Mouse (Mus musculus): Measurements from ENCODE around the gene Ncor2. TPM values are rescaled to one million over a fixed set of nuclear protein-coding genes. Genes with fewer than 3 reads are reported as not detected.

Ncor2 gene
- polyA plus RNA-seq, 1 experiment from 2014 or later, result 14.9 TPM

DNA sequence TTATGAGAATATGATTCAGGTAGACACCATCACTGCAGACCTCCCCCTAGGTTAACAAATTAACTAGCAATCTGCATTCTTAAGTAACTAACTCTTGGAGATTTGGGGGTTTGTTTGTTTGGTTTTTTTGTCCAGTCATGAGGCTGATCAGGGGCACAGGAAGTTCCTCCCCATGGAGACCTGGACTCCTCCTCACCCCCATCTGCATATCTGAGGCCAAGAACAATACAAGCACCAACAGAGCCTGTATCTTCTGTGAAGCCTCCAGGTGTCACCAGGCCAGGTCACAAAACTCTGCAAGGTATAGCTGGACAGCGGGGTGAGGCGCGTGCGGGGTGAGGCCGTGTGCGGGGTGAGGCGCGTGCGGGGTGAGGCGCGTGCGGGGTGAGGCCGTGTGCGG, 13.0 kb downstream of the Ncor2 start:
- no peak for ATAC-seq (replicated peaks; ENCODE audit: insufficient number of reproducible peaks, insufficient read depth, low FRiP score, low read depth)
- Histone ChIP-seq H3K27me3 (no peaks in the 10 kb centered on the region), H3K4me1 (replicated peaks) (peaks cover 87% of the 10 kb centered on the region), H3K4me3 (no peak overlapping the region), H3K9ac (no peak overlapping the region), H3K4me2 (no peak overlapping the region), H3K36me3 (no peaks in the 10 kb centered on the region), H3K9me3 (replicated peaks) (no peaks in the 10 kb centered on the region), H3K27ac (peak overlapping the region; percentile 76; the same call in 1 of the 2 replicates)
- WGBS, result 85% methylated on average over 14 of the region's 14 CpGs

GRCm38 (mm10) chr5:125164465-125165167, 14.4 kb downstream of the Ncor2 start:
- H3K9me3 ChIP-seq (replicated peaks), result no peaks in the 10 kb centered on the region
- peak; percentile 62 for ATAC-seq (replicated peaks; ENCODE audit: insufficient number of reproducible peaks, insufficient read depth, low FRiP score, low read depth)
- peak overlapping the region; percentile 76 for H3K27ac ChIP-seq
- H3K9ac ChIP-seq, result no peak overlapping the region
- H3K4me1 ChIP-seq (replicated peaks), result peaks cover 86% of the 10 kb centered on the region
- no peaks in the 10 kb centered on the region for H3K27me3 ChIP-seq
- peak overlapping the region; percentile 9; the same call in 1 of the 2 replicates for H3K4me2 ChIP-seq
- H3K36me3 ChIP-seq, result no peaks in the 10 kb centered on the region
- 17% methylated on average over 12 of the region's 12 CpGs for WGBS
- H3K4me3 ChIP-seq, result no peak overlapping the region

DNA sequence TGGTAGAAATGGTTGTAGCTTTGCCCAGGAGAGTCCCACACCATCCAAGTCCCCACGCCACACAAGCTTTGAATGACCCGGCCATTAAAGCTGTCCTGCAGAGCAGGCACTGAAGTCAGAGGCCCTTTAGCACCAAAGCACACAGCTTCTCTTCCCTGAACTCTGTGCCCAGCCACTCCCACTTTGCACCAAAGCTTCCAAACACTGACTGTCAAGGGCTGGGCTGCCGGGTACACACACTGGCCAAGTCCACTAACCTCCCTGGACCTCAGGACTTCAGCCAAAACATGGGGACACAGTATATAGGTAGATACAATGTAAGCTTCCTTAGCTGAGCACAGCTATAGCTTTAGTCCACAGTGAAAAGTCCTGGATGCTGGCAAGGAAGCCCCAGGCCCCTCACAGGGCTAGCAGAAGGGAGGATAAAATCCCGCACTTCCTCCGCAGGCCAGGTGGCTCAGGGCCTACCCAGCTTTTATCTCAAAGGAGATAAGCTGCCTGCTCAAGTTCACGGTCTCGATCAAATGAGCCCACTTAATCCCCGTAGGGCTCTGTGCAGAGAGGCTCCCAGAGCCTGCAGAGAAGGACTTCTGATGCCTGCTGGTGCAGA, 15.5 kb downstream of the Ncor2 start:
- no peak overlapping the region for H3K4me3 ChIP-seq
- no peak for ATAC-seq (replicated peaks; ENCODE audit: insufficient number of reproducible peaks, insufficient read depth, low FRiP score, low read depth)
- no peaks in the 10 kb centered on the region for H3K36me3 ChIP-seq
- no peaks in the 10 kb centered on the region for H3K27me3 ChIP-seq
- no peaks in the 10 kb centered on the region for H3K9me3 ChIP-seq (replicated peaks)
- WGBS, result 24% methylated on average over 8 of the region's 8 CpGs
- H3K4me2 ChIP-seq, result no peak overlapping the region
- peak overlapping the region; percentile 27; the same call in 1 of the 2 replicates for H3K9ac ChIP-seq
- peaks cover 91% of the 10 kb centered on the region for H3K4me1 ChIP-seq (replicated peaks)
- H3K27ac ChIP-seq, result peak overlapping the region; percentile 76; the same call in 1 of the 2 replicates

DNA sequence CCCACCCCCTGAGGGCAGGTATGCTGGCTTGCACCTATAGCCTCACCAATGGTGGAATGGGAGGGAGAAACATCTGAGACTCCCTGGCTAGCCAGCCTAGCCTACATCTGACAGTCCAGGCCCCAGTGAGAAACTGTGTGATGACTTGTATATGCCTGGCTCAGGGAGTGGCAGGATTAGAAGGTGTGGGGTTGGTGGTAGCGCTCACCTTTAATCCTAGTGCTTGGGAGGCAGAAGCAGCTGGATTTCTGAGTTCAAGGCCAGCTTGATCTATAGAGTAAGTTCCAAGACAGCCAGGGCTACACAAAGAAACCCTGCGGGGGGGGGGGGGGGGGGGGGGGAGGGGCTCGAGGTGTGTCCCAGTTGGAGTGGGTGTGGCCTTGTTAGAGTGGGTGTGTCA, 16.6 kb downstream of the Ncor2 start:
- WGBS, result 41% methylated on average over 3 of the region's 3 CpGs
- no peaks in the 10 kb centered on the region for H3K36me3 ChIP-seq
- H3K4me1 ChIP-seq (replicated peaks), result peaks cover 91% of the 10 kb centered on the region

GRCm38 (mm10) chr5:125159804-125160405, 19.1 kb downstream of the Ncor2 start:
- Histone ChIP-seq H3K9ac (0 out of 2 replicates have a peak overlapping the region, but pooled peaks have one; percentile 27), H3K4me2 (peak overlapping the region; percentile 55; the same call in 1 of the 2 replicates), H3K27ac (peak overlapping the region; percentile 69), H3K4me1 (replicated peaks) (peaks cover 91% of the 10 kb centered on the region), H3K36me3 (no peaks in the 10 kb centered on the region), H3K27me3 (no peaks in the 10 kb centered on the region), H3K9me3 (replicated peaks) (no peaks in the 10 kb centered on the region), H3K4me3 (no peak overlapping the region)
- no peak for ATAC-seq (replicated peaks; ENCODE audit: insufficient number of reproducible peaks, insufficient read depth, low FRiP score, low read depth)
- WGBS, result 54% methylated on average over 14 of the region's 14 CpGs

More for the DNA sequence above, 16.6 kb downstream of the Ncor2 start:
- Histone ChIP-seq H3K9ac (no peak overlapping the region), H3K9me3 (replicated peaks) (no peaks in the 10 kb centered on the region), H3K27ac (no peak overlapping the region), H3K27me3 (no peaks in the 10 kb centered on the region), H3K4me2 (no peak overlapping the region), H3K4me3 (no peak overlapping the region)
- ATAC-seq (replicated peaks; ENCODE audit: insufficient number of reproducible peaks, insufficient read depth, low FRiP score, low read depth), result no peak

DNA sequence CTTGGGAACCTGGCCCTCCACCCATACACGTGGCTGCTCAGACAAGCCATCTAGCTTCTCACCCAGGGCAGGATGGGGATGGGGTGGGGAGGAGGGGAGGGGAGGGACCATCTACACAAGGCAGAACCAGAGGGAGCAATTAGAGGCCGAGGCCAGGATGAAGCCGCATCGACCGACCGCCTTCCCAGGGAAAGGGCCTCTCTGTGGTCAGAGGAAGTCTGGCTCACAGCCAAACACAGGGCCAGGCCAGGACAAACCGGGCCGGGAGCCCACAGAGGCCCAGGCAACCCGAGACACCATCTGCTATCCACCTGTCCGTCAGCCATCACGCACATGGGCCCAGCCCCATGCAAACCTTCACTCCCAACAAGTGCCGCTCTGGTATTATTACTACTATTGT, 19.7 kb downstream of the Ncor2 start:
- Histone ChIP-seq H3K4me2 (peak overlapping the region; percentile 55), H3K27me3 (no peaks in the 10 kb centered on the region), H3K36me3 (no peaks in the 10 kb centered on the region), H3K4me3 (peak overlapping the region; percentile 3; the same call in 1 of the 2 replicates), H3K9me3 (replicated peaks) (no peaks in the 10 kb centered on the region), H3K9ac (peak overlapping the region; percentile 45; the same call in 1 of the 2 replicates), H3K4me1 (replicated peaks) (peaks cover 91% of the 10 kb centered on the region), H3K27ac (peak overlapping the region; percentile 69)
- ATAC-seq (replicated peaks; ENCODE audit: insufficient number of reproducible peaks, insufficient read depth, low FRiP score, low read depth), result peak; percentile 65
- 7% methylated on average over 12 of the region's 12 CpGs for WGBS

DNA sequence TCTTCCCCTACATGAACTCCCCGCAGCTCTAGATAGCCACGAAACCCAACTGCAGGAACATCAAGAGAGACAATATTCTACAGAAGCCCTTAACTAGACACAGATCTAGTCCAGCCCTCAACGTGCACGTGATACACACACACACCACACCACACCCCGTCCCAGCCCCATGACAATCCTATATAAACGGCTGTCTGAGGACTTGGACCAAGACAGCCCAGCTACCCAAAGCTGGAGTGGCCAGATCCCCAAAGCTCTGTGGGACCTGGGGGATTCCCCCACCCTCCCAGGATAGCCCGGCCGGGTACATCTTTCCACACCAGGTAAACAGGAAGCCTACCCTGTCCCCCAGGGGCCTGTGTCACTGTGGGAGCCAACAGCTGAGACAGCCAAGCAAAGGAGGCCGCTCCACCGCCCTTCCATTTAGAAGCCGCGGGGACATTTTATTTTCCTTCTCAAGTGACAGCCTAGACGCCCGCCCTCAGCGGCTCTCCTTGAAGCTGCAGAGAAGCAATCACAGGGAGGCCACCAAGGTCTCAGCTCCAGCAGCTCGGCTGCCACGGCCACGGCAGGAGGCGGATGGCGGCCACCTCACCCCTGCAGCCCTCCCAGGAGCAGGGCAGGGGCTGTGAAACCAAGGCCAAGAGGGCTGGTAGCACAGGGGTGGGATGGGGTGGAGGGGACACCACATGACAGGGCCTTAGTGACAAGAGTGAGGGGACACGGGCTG, 20.6 kb downstream of the Ncor2 start:
- H3K4me3 ChIP-seq, result peak overlapping the region; percentile 1; the same call in 1 of the 2 replicates
- H3K4me2 ChIP-seq, result peak overlapping the region; percentile 55
- peak overlapping the region; percentile 9; the same call in 1 of the 2 replicates for H3K9ac ChIP-seq
- H3K9me3 ChIP-seq (replicated peaks), result no peaks in the 10 kb centered on the region
- peaks cover 91% of the 10 kb centered on the region for H3K4me1 ChIP-seq (replicated peaks)
- H3K27me3 ChIP-seq, result no peaks in the 10 kb centered on the region
- peak overlapping the region; percentile 69 for H3K27ac ChIP-seq
- ATAC-seq (replicated peaks; ENCODE audit: insufficient number of reproducible peaks, insufficient read depth, low FRiP score, low read depth), result peak; percentile 29; the same call in 1 of the 2 replicates
- no peaks in the 10 kb centered on the region for H3K36me3 ChIP-seq
- WGBS, result 16% methylated on average over 21 of the region's 21 CpGs

- Histone ChIP-seq H3K4me2 (0 out of 2 replicates have a peak overlapping the region, but pooled peaks have one; percentile 55), H3K27me3 (no peaks in the 10 kb centered on the region), H3K9me3 (replicated peaks) (no peaks in the 10 kb centered on the region), H3K4me3 (no peak overlapping the region), H3K27ac (0 out of 2 replicates have a peak overlapping the region, but pooled peaks have one; percentile 69), H3K36me3 (no peaks in the 10 kb centered on the region), H3K4me1 (replicated peaks) (peaks cover 91% of the 10 kb centered on the region), H3K9ac (0 out of 2 replicates have a peak overlapping the region, but pooled peaks have one; percentile 10)
- 61% methylated on average over 8 of the region's 8 CpGs for WGBS
- ATAC-seq (replicated peaks; ENCODE audit: insufficient number of reproducible peaks, insufficient read depth, low FRiP score, low read depth), result no peak
These were observed 21.5 kb downstream of the Ncor2 start for GRCm38 (mm10) chr5:125157375-125158033.

- WGBS, result 77% methylated on average over 22 of the region's 22 CpGs
- Histone ChIP-seq H3K4me2 (no peak overlapping the region), H3K27me3 (no peaks in the 10 kb centered on the region), H3K4me3 (no peak overlapping the region), H3K36me3 (no peaks in the 10 kb centered on the region), H3K9ac (0 out of 2 replicates have a peak overlapping the region, but pooled peaks have one; percentile 10), H3K27ac (0 out of 2 replicates have a peak overlapping the region, but pooled peaks have one; percentile 24), H3K9me3 (replicated peaks) (no peaks in the 10 kb centered on the region), H3K4me1 (replicated peaks) (peaks cover 91% of the 10 kb centered on the region)
- ATAC-seq (replicated peaks; ENCODE audit: insufficient number of reproducible peaks, insufficient read depth, low FRiP score, low read depth), result no peak
These were observed 22.4 kb downstream of the Ncor2 start for GRCm38 (mm10) chr5:125156418-125157205.

DNA sequence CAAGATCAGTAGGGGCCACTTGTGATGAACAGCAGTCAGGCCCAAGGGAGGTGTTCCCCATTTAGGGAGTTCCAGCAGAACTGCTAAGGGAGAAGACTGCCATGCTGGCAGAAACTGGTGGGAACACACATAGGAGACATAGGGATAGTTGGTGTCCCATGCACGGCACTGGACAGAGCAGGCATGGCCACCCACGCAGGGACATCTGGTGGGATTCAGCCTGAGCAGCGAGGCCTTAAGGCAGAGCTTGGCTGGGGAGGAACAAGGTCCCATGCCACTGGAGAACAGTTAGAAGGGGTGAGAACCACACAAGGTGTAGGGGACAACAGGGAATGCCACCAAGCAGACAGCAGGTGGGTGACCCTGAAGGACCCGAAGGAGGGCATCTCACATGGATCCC, 23.6 kb downstream of the Ncor2 start:
- Histone ChIP-seq H3K27me3 (no peaks in the 10 kb centered on the region), H3K36me3 (no peaks in the 10 kb centered on the region), H3K4me2 (no peak overlapping the region), H3K27ac (no peak overlapping the region), H3K4me3 (no peak overlapping the region), H3K4me1 (replicated peaks) (peaks cover 100% of the 10 kb centered on the region), H3K9me3 (replicated peaks) (no peaks in the 10 kb centered on the region), H3K9ac (no peak overlapping the region)
- 87% methylated on average over 4 of the region's 4 CpGs for WGBS
- no peak for ATAC-seq (replicated peaks; ENCODE audit: insufficient number of reproducible peaks, insufficient read depth, low FRiP score, low read depth)
